Mouse (Mus musculus) inflammation-experienced regulatory T-cells (primary cell): ENCODE data around the gene Gm7145. TPM values are rescaled to one million over a fixed set of nuclear protein-coding genes. Genes with fewer than 3 reads are reported as not detected.

Experiments
- polyA plus RNA-seq, 2 experiments: library from polyadenylated mRNA; unstranded; fragments of 100-300 nt; shearing (Covaris generic); gene quantifications; one replicate each; pipeline ENCODE4 v1.2.1; 2017

Gm7145 gene
- polyA plus RNA-seq = not detected

GRCm38 (mm10) chr1:117965639-117966038 lies at the start of gene Gm7145:
TSS of gene Gm7145 (plus strand) at chr1:117965939.

GRCm38 (mm10) chr1:117927715-117928114 lies 38.0 kb upstream of the Gm7145 start, which contains the start of gene Gm28168:
TSS of gene Gm28168 (plus strand) at chr1:117928015.

Other genes with a start within 250 kb of the Gm7145 start
- under 1 TPM; 0.17 to 0.84 TPM for gene B020011L13Rik, start 184.8 kb upstream of the Gm7145 start, polyA plus RNA-seq
- gene Gm28360, start 135.9 kb upstream of the Gm7145 start, polyA plus RNA-seq = not detected
- gene Gm28168, start 37.9 kb upstream of the Gm7145 start, polyA plus RNA-seq = not detected
- under 1 TPM in 1 of 2 experiments, not detected in 1; 0.06 TPM for gene Gm29106, start 210.6 kb downstream of the Gm7145 start, polyA plus RNA-seq